Mouse (Mus musculus): Measurements from ENCODE around the gene Spata13. TPM values are rescaled to one million over a fixed set of nuclear protein-coding genes. Genes with fewer than 3 reads are reported as not detected.

Gene Spata13
- total and polyA plus RNA-seq, 2 experiments from 2014 or later, result 16.5 to 34.1 TPM

GRCm38 (mm10) chr14:60657891-60658290, 24.1 kb downstream of the Spata13 start:
- DNase-seq (ENCODE audit: low spot score) (no peak), ATAC-seq (no peak)
- no peaks in the 10 kb centered on the region for H3K9me3 ChIP-seq (ENCODE audit: low read length)
- H3K4me3 ChIP-seq (ENCODE audit: low read length), result no peak overlapping the region
- no peak overlapping the region for H3K27ac ChIP-seq
- H3K36me3 ChIP-seq (ENCODE audit: insufficient read depth, low read length), result no peaks in the 10 kb centered on the region
- peaks cover 9% of the 10 kb centered on the region; the same call in 1 of the 2 replicates for H3K4me1 ChIP-seq (ENCODE audit: insufficient read depth, low read length)
- no peak overlapping the region for H3K4me2 ChIP-seq (ENCODE audit: low read depth, low read length)
- WGBS, result 77% methylated on average over 2 of the region's 2 CpGs
- no peak overlapping the region for H3K9ac ChIP-seq (replicated peaks; ENCODE audit: low read length)
- no peak for TF ChIP-seq CTCF (IDR thresholded peaks at IDR 0.05; ENCODE audit: low read depth)
- no peaks in the 10 kb centered on the region for H3K27me3 ChIP-seq (ENCODE audit: insufficient read depth, low read length)

GRCm38 (mm10) chr14:60659498-60659897, 25.7 kb downstream of the Spata13 start:
- Histone ChIP-seq H3K36me3 (ENCODE audit: insufficient read depth, low read length) (no peaks in the 10 kb centered on the region), H3K4me1 (ENCODE audit: insufficient read depth, low read length) (peaks cover 11% of the 10 kb centered on the region; the same call in 1 of the 2 replicates), H3K27ac (no peak overlapping the region), H3K4me3 (ENCODE audit: low read length) (no peak overlapping the region), H3K4me2 (ENCODE audit: low read depth, low read length) (no peak overlapping the region), H3K9ac (replicated peaks; ENCODE audit: low read length) (no peak overlapping the region), H3K27me3 (ENCODE audit: insufficient read depth, low read length) (no peaks in the 10 kb centered on the region), H3K9me3 (ENCODE audit: low read length) (no peaks in the 10 kb centered on the region)
- peak; percentile 60 for DNase-seq (ENCODE audit: low spot score)
- no peak for TF ChIP-seq CTCF (IDR thresholded peaks at IDR 0.05; ENCODE audit: low read depth)
- ATAC-seq, result peak; percentile 50
- WGBS, result 59% methylated on average over 8 of the region's 8 CpGs

DNA sequence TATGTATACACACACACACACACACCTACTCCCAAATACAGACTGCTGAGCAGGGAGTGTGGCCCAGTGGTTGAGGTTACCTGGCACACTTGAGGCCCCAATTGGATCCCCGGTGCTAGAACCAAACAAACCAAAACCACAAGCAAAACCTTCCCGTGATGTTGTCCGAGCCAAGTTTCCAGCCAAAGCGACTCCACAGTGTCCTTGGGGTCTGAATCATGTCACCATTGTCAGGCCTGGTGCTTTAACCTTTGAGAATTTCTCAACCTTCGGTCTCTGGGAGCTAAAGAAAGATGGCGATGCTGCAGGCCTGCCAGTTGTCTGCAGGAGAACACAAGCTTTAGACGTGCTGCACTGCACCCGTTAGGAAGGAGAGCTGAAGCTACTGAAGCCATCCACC, 26.8 kb downstream of the Spata13 start:
- no peak overlapping the region for H3K9ac ChIP-seq (replicated peaks; ENCODE audit: low read length)
- H3K27me3 ChIP-seq (ENCODE audit: insufficient read depth, low read length), result no peaks in the 10 kb centered on the region
- ATAC-seq (no peak), DNase-seq (ENCODE audit: low spot score) (no peak)
- no peak overlapping the region for H3K27ac ChIP-seq
- no peak for TF ChIP-seq CTCF (IDR thresholded peaks at IDR 0.05; ENCODE audit: low read depth)
- WGBS, result 93% methylated on average over 8 of the region's 8 CpGs
- H3K4me2 ChIP-seq (ENCODE audit: low read depth, low read length), result no peak overlapping the region
- H3K4me3 ChIP-seq (ENCODE audit: low read length), result no peak overlapping the region
- H3K9me3 ChIP-seq (ENCODE audit: low read length), result no peaks in the 10 kb centered on the region
- H3K4me1 ChIP-seq (ENCODE audit: insufficient read depth, low read length), result peaks cover 12% of the 10 kb centered on the region; the same call in 1 of the 2 replicates
- H3K36me3 ChIP-seq (ENCODE audit: insufficient read depth, low read length), result no peaks in the 10 kb centered on the region

- DNase-seq (ENCODE audit: low spot score) (no peak), ATAC-seq (no peak)
- Histone ChIP-seq H3K27ac (no peak overlapping the region), H3K4me3 (ENCODE audit: low read length) (no peak overlapping the region), H3K36me3 (ENCODE audit: insufficient read depth, low read length) (no peaks in the 10 kb centered on the region), H3K4me1 (ENCODE audit: insufficient read depth, low read length) (peaks cover 5% of the 10 kb centered on the region; the same call in 1 of the 2 replicates), H3K9me3 (ENCODE audit: low read length) (no peaks in the 10 kb centered on the region), H3K4me2 (ENCODE audit: low read depth, low read length) (no peak overlapping the region), H3K27me3 (ENCODE audit: insufficient read depth, low read length) (no peaks in the 10 kb centered on the region), H3K9ac (replicated peaks; ENCODE audit: low read length) (no peak overlapping the region)
- 92% methylated on average over 5 of the region's 5 CpGs for WGBS
- TF ChIP-seq CTCF (IDR thresholded peaks at IDR 0.05; ENCODE audit: low read depth), result no peak
Observed at GRCm38 (mm10) chr14:60661281-60661680, 27.5 kb downstream of the Spata13 start.

- no peaks in the 10 kb centered on the region for H3K9me3 ChIP-seq (ENCODE audit: low read length)
- no peak overlapping the region for H3K9ac ChIP-seq (replicated peaks; ENCODE audit: low read length)
- H3K27ac ChIP-seq, result no peak overlapping the region
- H3K4me3 ChIP-seq (ENCODE audit: low read length), result no peak overlapping the region
- TF ChIP-seq CTCF (IDR thresholded peaks at IDR 0.05; ENCODE audit: low read depth), result no peak
- DNase-seq (ENCODE audit: low spot score), result no peak
- WGBS, result 86% methylated on average over 11 of the region's 11 CpGs
- no peak overlapping the region for H3K4me2 ChIP-seq (ENCODE audit: low read depth, low read length)
- no peaks in the 10 kb centered on the region for H3K27me3 ChIP-seq (ENCODE audit: insufficient read depth, low read length)
- H3K36me3 ChIP-seq (ENCODE audit: insufficient read depth, low read length), result no peaks in the 10 kb centered on the region
- H3K4me1 ChIP-seq (ENCODE audit: insufficient read depth, low read length), result 0 out of 2 replicates have a peak, but pooled peaks cover 3% of the 10 kb centered on the region
- ATAC-seq, result no peak
Observed at GRCm38 (mm10) chr14:60663309-60663940, 29.6 kb downstream of the Spata13 start.

DNA sequence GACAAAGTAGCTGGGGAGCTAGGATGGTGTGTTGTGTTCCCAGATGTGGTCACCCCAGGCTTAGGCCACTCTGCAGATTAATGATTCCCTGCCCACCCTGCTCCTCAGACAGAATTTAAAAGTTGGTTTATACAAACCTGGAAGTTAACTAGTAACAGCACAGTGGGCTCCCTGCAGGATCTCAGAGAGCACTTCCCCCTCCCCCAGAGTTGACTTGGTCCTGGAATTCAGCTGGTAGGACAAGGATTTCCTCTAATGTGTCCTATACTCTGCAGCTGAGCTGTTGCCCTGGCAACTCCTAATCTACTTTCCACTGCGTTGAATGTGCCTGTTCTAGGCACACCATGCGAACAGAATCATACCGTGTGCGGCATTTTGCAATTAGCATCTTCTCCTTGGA, 30.8 kb downstream of the Spata13 start:
- Histone ChIP-seq H3K9ac (replicated peaks; ENCODE audit: low read length) (no peak overlapping the region), H3K9me3 (ENCODE audit: low read length) (no peaks in the 10 kb centered on the region), H3K27ac (no peak overlapping the region), H3K4me3 (ENCODE audit: low read length) (no peak overlapping the region), H3K4me2 (ENCODE audit: low read depth, low read length) (no peak overlapping the region), H3K27me3 (ENCODE audit: insufficient read depth, low read length) (no peaks in the 10 kb centered on the region), H3K4me1 (ENCODE audit: insufficient read depth, low read length) (peaks cover 3% of the 10 kb centered on the region; the same call in 1 of the 2 replicates), H3K36me3 (ENCODE audit: insufficient read depth, low read length) (no peaks in the 10 kb centered on the region)
- 19% methylated on average over 4 of the region's 4 CpGs for WGBS
- no peak for TF ChIP-seq CTCF (IDR thresholded peaks at IDR 0.05; ENCODE audit: low read depth)
- DNase-seq (ENCODE audit: low spot score) (peak; percentile 40), ATAC-seq (no peak)

DNA sequence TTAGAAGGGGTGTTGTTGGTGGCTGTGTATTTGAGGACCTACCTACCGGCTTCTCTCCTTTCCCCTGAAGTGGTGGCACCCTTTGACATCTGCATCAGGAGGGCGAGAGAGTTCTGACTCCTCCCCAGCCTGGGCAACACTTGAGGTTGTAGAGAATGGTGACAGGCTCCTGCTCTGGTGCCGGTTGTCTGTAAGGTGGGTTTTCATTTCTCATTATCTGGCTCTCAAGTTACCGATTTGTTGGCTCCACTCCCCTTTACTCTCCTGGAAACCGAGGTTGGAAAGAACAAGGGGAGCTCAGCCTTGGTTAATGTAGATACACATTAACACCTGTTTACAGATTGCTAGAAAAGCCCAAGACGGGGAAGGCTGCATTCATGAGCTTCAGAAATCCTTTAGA, 31.5 kb downstream of the Spata13 start:
- TF ChIP-seq CTCF (IDR thresholded peaks at IDR 0.05; ENCODE audit: low read depth), result no peak
- Histone ChIP-seq H3K9me3 (ENCODE audit: low read length) (no peaks in the 10 kb centered on the region), H3K9ac (replicated peaks; ENCODE audit: low read length) (no peak overlapping the region), H3K36me3 (ENCODE audit: insufficient read depth, low read length) (no peaks in the 10 kb centered on the region), H3K27ac (no peak overlapping the region), H3K27me3 (ENCODE audit: insufficient read depth, low read length) (no peaks in the 10 kb centered on the region), H3K4me3 (ENCODE audit: low read length) (no peak overlapping the region), H3K4me2 (ENCODE audit: low read depth, low read length) (no peak overlapping the region), H3K4me1 (ENCODE audit: insufficient read depth, low read length) (peaks cover 3% of the 10 kb centered on the region; the same call in 1 of the 2 replicates)
- DNase-seq (ENCODE audit: low spot score) (no peak), ATAC-seq (no peak)
- 64% methylated on average over 6 of the region's 6 CpGs for WGBS
